Mouse (Mus musculus): ENCODE data around the gene Zfp628. TPM values are rescaled to one million over a fixed set of nuclear protein-coding genes. Genes with fewer than 3 reads are reported as not detected.

Zfp628 gene
- polyA plus RNA-seq, 1 experiment from 2014 or later, result 2.5 TPM

GRCm38 (mm10) chr7:4936832-4937231, 21.8 kb downstream of the Zfp628 start:
- ATAC-seq (replicated peaks; ENCODE audit: insufficient number of reproducible peaks, low FRiP score, low TSS enrichment, low read depth) (no peak), DNase-seq (ENCODE audit: low spot score) (no peak)
- H3K27me3 ChIP-seq (ENCODE audit: control insufficient read depth, insufficient read depth, low read length), result no peaks in the 10 kb centered on the region
- no peak overlapping the region for H3K4me2 ChIP-seq (ENCODE audit: low read depth, low read length)
- no peak overlapping the region for H3K27ac ChIP-seq (replicated peaks; ENCODE audit: low read depth, low read length)
- H3K36me3 ChIP-seq (replicated peaks; ENCODE audit: control insufficient read depth, insufficient read depth, low read depth, low read length), result no peaks in the 10 kb centered on the region
- H3K4me1 ChIP-seq (ENCODE audit: control insufficient read depth, insufficient read depth, low read length), result no peaks in the 10 kb centered on the region
- no peak overlapping the region for H3K9ac ChIP-seq (replicated peaks; ENCODE audit: low read length)
- 76% methylated on average over 10 of the region's 10 CpGs for WGBS
- H3K9me3 ChIP-seq (replicated peaks; ENCODE audit: control insufficient read depth, low read length), result no peaks in the 10 kb centered on the region
- H3K4me3 ChIP-seq (ENCODE audit: low read depth, low read length), result no peak overlapping the region

- DNase-seq (ENCODE audit: low spot score), result no peak
- no peak for ATAC-seq (replicated peaks; ENCODE audit: insufficient number of reproducible peaks, low FRiP score, low TSS enrichment, low read depth)
- no peaks in the 10 kb centered on the region for H3K9me3 ChIP-seq (replicated peaks; ENCODE audit: control insufficient read depth, low read length)
- H3K27me3 ChIP-seq (ENCODE audit: control insufficient read depth, insufficient read depth, low read length), result no peaks in the 10 kb centered on the region
- no peaks in the 10 kb centered on the region for H3K4me1 ChIP-seq (ENCODE audit: control insufficient read depth, insufficient read depth, low read length)
- no peak overlapping the region for H3K27ac ChIP-seq (replicated peaks; ENCODE audit: low read depth, low read length)
- no peak overlapping the region for H3K4me2 ChIP-seq (ENCODE audit: low read depth, low read length)
- 74% methylated on average over 10 of the region's 11 CpGs for WGBS
- H3K4me3 ChIP-seq (ENCODE audit: low read depth, low read length), result no peak overlapping the region
- H3K9ac ChIP-seq (replicated peaks; ENCODE audit: low read length), result no peak overlapping the region
- H3K36me3 ChIP-seq (replicated peaks; ENCODE audit: control insufficient read depth, insufficient read depth, low read depth, low read length), result no peaks in the 10 kb centered on the region
Measured at GRCm38 (mm10) chr7:4937392-4937791, 22.4 kb downstream of the Zfp628 start.

- 33% methylated on average over 2 of the region's 2 CpGs for WGBS
- H3K36me3 ChIP-seq (replicated peaks; ENCODE audit: control insufficient read depth, insufficient read depth, low read depth, low read length), result no peaks in the 10 kb centered on the region
- H3K4me3 ChIP-seq (ENCODE audit: low read depth, low read length), result no peak overlapping the region
- H3K4me2 ChIP-seq (ENCODE audit: low read depth, low read length), result no peak overlapping the region
- H3K9me3 ChIP-seq (replicated peaks; ENCODE audit: control insufficient read depth, low read length), result no peaks in the 10 kb centered on the region
- H3K9ac ChIP-seq (replicated peaks; ENCODE audit: low read length), result no peak overlapping the region
- H3K27ac ChIP-seq (replicated peaks; ENCODE audit: low read depth, low read length), result no peak overlapping the region
- H3K27me3 ChIP-seq (ENCODE audit: control insufficient read depth, insufficient read depth, low read length), result no peaks in the 10 kb centered on the region
- no peaks in the 10 kb centered on the region for H3K4me1 ChIP-seq (ENCODE audit: control insufficient read depth, insufficient read depth, low read length)
- DNase-seq (ENCODE audit: low spot score) (peak; percentile 69), ATAC-seq (replicated peaks; ENCODE audit: insufficient number of reproducible peaks, low FRiP score, low TSS enrichment, low read depth) (no peak)
Measured at GRCm38 (mm10) chr7:4938456-4938855, 23.4 kb downstream of the Zfp628 start.

- Histone ChIP-seq H3K4me3 (ENCODE audit: low read depth, low read length) (no peak overlapping the region), H3K36me3 (replicated peaks; ENCODE audit: control insufficient read depth, insufficient read depth, low read depth, low read length) (no peaks in the 10 kb centered on the region), H3K9ac (replicated peaks; ENCODE audit: low read length) (no peak overlapping the region), H3K9me3 (replicated peaks; ENCODE audit: control insufficient read depth, low read length) (no peaks in the 10 kb centered on the region), H3K27me3 (ENCODE audit: control insufficient read depth, insufficient read depth, low read length) (no peaks in the 10 kb centered on the region), H3K27ac (replicated peaks; ENCODE audit: low read depth, low read length) (no peak overlapping the region), H3K4me2 (ENCODE audit: low read depth, low read length) (no peak overlapping the region), H3K4me1 (ENCODE audit: control insufficient read depth, insufficient read depth, low read length) (no peaks in the 10 kb centered on the region)
- peak; percentile 85 for DNase-seq (ENCODE audit: low spot score)
- 20% methylated on average over 9 of the region's 9 CpGs for WGBS
- no peak for ATAC-seq (replicated peaks; ENCODE audit: insufficient number of reproducible peaks, low FRiP score, low TSS enrichment, low read depth)
Measured at GRCm38 (mm10) chr7:4940068-4940479, 25.1 kb downstream of the Zfp628 start.

- Histone ChIP-seq H3K9me3 (replicated peaks; ENCODE audit: control insufficient read depth, low read length) (no peaks in the 10 kb centered on the region), H3K36me3 (replicated peaks; ENCODE audit: control insufficient read depth, insufficient read depth, low read depth, low read length) (no peaks in the 10 kb centered on the region), H3K4me3 (ENCODE audit: low read depth, low read length) (no peak overlapping the region), H3K27me3 (ENCODE audit: control insufficient read depth, insufficient read depth, low read length) (no peaks in the 10 kb centered on the region), H3K4me2 (ENCODE audit: low read depth, low read length) (no peak overlapping the region), H3K27ac (replicated peaks; ENCODE audit: low read depth, low read length) (no peak overlapping the region), H3K4me1 (ENCODE audit: control insufficient read depth, insufficient read depth, low read length) (no peaks in the 10 kb centered on the region), H3K9ac (replicated peaks; ENCODE audit: low read length) (no peak overlapping the region)
- no peak for ATAC-seq (replicated peaks; ENCODE audit: insufficient number of reproducible peaks, low FRiP score, low TSS enrichment, low read depth)
- no peak for DNase-seq (ENCODE audit: low spot score)
- WGBS, result 42% methylated on average over 5 of the region's 5 CpGs
Measured at GRCm38 (mm10) chr7:4942673-4943072, 27.7 kb downstream of the Zfp628 start.

GRCm38 (mm10) chr7:4943223-4943815, 28.3 kb downstream of the Zfp628 start:
- Histone ChIP-seq H3K36me3 (replicated peaks; ENCODE audit: control insufficient read depth, insufficient read depth, low read depth, low read length) (no peaks in the 10 kb centered on the region), H3K27ac (replicated peaks; ENCODE audit: low read depth, low read length) (no peak overlapping the region), H3K4me3 (ENCODE audit: low read depth, low read length) (no peak overlapping the region), H3K4me2 (ENCODE audit: low read depth, low read length) (peak overlapping the region; percentile 26; the same call in 1 of the 2 replicates), H3K9me3 (replicated peaks; ENCODE audit: control insufficient read depth, low read length) (no peaks in the 10 kb centered on the region), H3K4me1 (ENCODE audit: control insufficient read depth, insufficient read depth, low read length) (no peaks in the 10 kb centered on the region), H3K9ac (replicated peaks; ENCODE audit: low read length) (no peak overlapping the region), H3K27me3 (ENCODE audit: control insufficient read depth, insufficient read depth, low read length) (no peaks in the 10 kb centered on the region)
- ATAC-seq (replicated peaks; ENCODE audit: insufficient number of reproducible peaks, low FRiP score, low TSS enrichment, low read depth), result peak; percentile 37
- DNase-seq (ENCODE audit: low spot score), result peak; percentile 92
- 21% methylated on average over 15 of the region's 15 CpGs for WGBS

- no peak overlapping the region for H3K27ac ChIP-seq (replicated peaks; ENCODE audit: low read depth, low read length)
- H3K9ac ChIP-seq (replicated peaks; ENCODE audit: low read length), result no peak overlapping the region
- DNase-seq (ENCODE audit: low spot score), result no peak
- no peaks in the 10 kb centered on the region for H3K27me3 ChIP-seq (ENCODE audit: control insufficient read depth, insufficient read depth, low read length)
- no peaks in the 10 kb centered on the region for H3K36me3 ChIP-seq (replicated peaks; ENCODE audit: control insufficient read depth, insufficient read depth, low read depth, low read length)
- no peaks in the 10 kb centered on the region for H3K4me1 ChIP-seq (ENCODE audit: control insufficient read depth, insufficient read depth, low read length)
- H3K9me3 ChIP-seq (replicated peaks; ENCODE audit: control insufficient read depth, low read length), result no peaks in the 10 kb centered on the region
- no peak overlapping the region for H3K4me3 ChIP-seq (ENCODE audit: low read depth, low read length)
- WGBS, result 43% methylated on average over 2 of the region's 2 CpGs
- ATAC-seq (replicated peaks; ENCODE audit: insufficient number of reproducible peaks, low FRiP score, low TSS enrichment, low read depth), result no peak
- H3K4me2 ChIP-seq (ENCODE audit: low read depth, low read length), result no peak overlapping the region
Measured at GRCm38 (mm10) chr7:4947855-4948254, 32.8 kb downstream of the Zfp628 start.

GRCm38 (mm10) chr7:4948386-4948785, 33.4 kb downstream of the Zfp628 start:
- Histone ChIP-seq H3K27me3 (ENCODE audit: control insufficient read depth, insufficient read depth, low read length) (no peaks in the 10 kb centered on the region), H3K9ac (replicated peaks; ENCODE audit: low read length) (no peak overlapping the region), H3K4me3 (ENCODE audit: low read depth, low read length) (no peak overlapping the region), H3K27ac (replicated peaks; ENCODE audit: low read depth, low read length) (no peak overlapping the region), H3K4me1 (ENCODE audit: control insufficient read depth, insufficient read depth, low read length) (no peaks in the 10 kb centered on the region), H3K4me2 (ENCODE audit: low read depth, low read length) (no peak overlapping the region), H3K36me3 (replicated peaks; ENCODE audit: control insufficient read depth, insufficient read depth, low read depth, low read length) (no peaks in the 10 kb centered on the region), H3K9me3 (replicated peaks; ENCODE audit: control insufficient read depth, low read length) (no peaks in the 10 kb centered on the region)
- 72% methylated on average over 6 of the region's 6 CpGs for WGBS
- no peak for DNase-seq (ENCODE audit: low spot score)
- ATAC-seq (replicated peaks; ENCODE audit: insufficient number of reproducible peaks, low FRiP score, low TSS enrichment, low read depth), result no peak
